Mouse (Mus musculus): ENCODE measurements around the gene Stpg3. TPM values are rescaled to one million over a fixed set of nuclear protein-coding genes. Genes with fewer than 3 reads are reported as not detected.

Stpg3 gene
- total RNA-seq, 1 experiment, result 0.45 TPM

DNA sequence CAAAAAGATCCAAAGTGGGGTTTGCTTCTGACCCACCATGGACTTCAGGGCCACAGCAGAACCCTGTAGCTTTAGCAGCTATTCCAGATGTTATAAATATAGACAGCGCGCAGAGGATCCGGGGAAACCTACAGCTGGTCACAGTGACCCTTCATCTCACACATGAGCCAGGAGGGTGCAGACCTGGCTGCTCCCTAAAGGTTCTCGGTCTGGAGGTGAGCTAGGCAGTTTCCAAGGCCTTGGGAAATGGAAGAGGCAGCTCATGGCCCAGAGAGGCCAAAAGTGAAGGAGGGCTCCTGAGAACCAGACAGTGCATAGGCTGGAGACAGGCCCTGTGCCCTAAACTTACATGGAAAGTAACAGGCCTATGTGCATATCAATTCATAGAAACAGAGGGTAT is 40.6 kb downstream of the Stpg3 start:
- no peak for DNase-seq (ENCODE audit: low read depth, low spot score)
- in situ Hi-C loops (cut with MboI; ENCODE audit: low sequenced_read_pairs in 2 of 2, unreplicated experiment in 2 of 2), result no loop called here
- no peaks in the 10 kb centered on the region for H3K36me3 ChIP-seq (ENCODE audit: control insufficient read depth, insufficient read depth, low read length, poor library complexity, severe bottlenecking)
- no peak overlapping the region for H3K4me3 ChIP-seq (ENCODE audit: insufficient read depth in 1 of 2, low read depth in 1 of 2, low read length in 2 of 2, poor library complexity in 1 of 2, severe bottlenecking in 1 of 2)
- no peak for TF ChIP-seq CHD2 (IDR thresholded peaks at IDR 0.05; ENCODE audit: low read depth, low read length)
- no peak for TF ChIP-seq MAFK (IDR thresholded peaks at IDR 0.05; ENCODE audit: insufficient read depth, low read depth, low read length)
- TF ChIP-seq ZC3H11A (IDR thresholded peaks at IDR 0.05; ENCODE audit: borderline replicate concordance, low read depth, low read length), result no peak
- TF ChIP-seq HCFC1 (IDR thresholded peaks at IDR 0.05; ENCODE audit: borderline replicate concordance, insufficient read depth, low read length), result no peak
- TF ChIP-seq ZNF384 (IDR thresholded peaks at IDR 0.05; ENCODE audit: low read depth, low read length), result no peak
- no peak overlapping the region for H3K9ac ChIP-seq (ENCODE audit: insufficient read depth, low read depth, low read length, poor library complexity, severe bottlenecking)
- H3K27ac ChIP-seq (ENCODE audit: insufficient read depth, low read depth, low read length, poor library complexity, severe bottlenecking), result no peak overlapping the region
- H3K9me3 ChIP-seq (ENCODE audit: control insufficient read depth, insufficient read depth, low read depth, low read length), result no peaks in the 10 kb centered on the region
- H3K4me1 ChIP-seq (ENCODE audit: control insufficient read depth in 2 of 2, insufficient read depth in 2 of 2, low read length in 2 of 2, poor library complexity in 1 of 2), result peaks cover 2 to 13% of the 10 kb centered on the region in 2 experiments; a peak in 3 of 4 replicates

DNA sequence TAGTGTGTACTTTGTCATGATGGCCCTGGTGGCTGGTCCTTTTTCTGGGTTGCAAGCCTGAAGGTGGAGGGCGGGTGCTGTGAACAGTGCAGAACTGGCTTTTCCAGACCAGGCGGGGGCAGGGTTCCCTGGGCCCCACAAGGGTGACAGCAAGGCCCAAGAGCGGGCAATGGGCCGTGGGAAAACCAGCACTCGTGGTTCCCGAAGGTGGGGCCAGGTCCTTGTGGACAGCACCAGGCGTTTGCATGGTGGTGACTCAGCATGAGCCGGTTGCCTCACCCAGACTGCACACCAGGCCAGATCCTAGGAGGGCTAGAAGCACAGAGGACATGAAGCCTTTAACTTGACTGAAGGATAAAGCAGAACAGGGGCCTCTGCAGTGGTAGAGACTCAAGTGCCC is 41.8 kb downstream of the Stpg3 start:
- Histone ChIP-seq H3K27ac (ENCODE audit: insufficient read depth, low read depth, low read length, poor library complexity, severe bottlenecking) (no peak overlapping the region), H3K4me1 (ENCODE audit: control insufficient read depth in 2 of 2, insufficient read depth in 2 of 2, low read length in 2 of 2, poor library complexity in 1 of 2) (peaks cover 6 to 19% of the 10 kb centered on the region in 2 experiments; a peak in 3 of 4 replicates), H3K9me3 (ENCODE audit: control insufficient read depth, insufficient read depth, low read depth, low read length) (no peaks in the 10 kb centered on the region), H3K4me3 (ENCODE audit: insufficient read depth in 1 of 2, low read depth in 1 of 2, low read length in 2 of 2, poor library complexity in 1 of 2, severe bottlenecking in 1 of 2) (no peak overlapping the region), H3K9ac (ENCODE audit: insufficient read depth, low read depth, low read length, poor library complexity, severe bottlenecking) (no peak overlapping the region), H3K36me3 (ENCODE audit: control insufficient read depth, insufficient read depth, low read length, poor library complexity, severe bottlenecking) (no peaks in the 10 kb centered on the region)
- DNase-seq (ENCODE audit: low read depth, low spot score), result no peak
- in situ Hi-C loops (cut with MboI; ENCODE audit: low sequenced_read_pairs in 2 of 2, unreplicated experiment in 2 of 2), result no loop called here
- TF ChIP-seq ZC3H11A (IDR thresholded peaks at IDR 0.05; ENCODE audit: borderline replicate concordance, low read depth, low read length) (no peak), MAFK (IDR thresholded peaks at IDR 0.05; ENCODE audit: insufficient read depth, low read depth, low read length) (0 out of 2 replicates have a peak, but pooled peaks have one; percentile 20)

DNA sequence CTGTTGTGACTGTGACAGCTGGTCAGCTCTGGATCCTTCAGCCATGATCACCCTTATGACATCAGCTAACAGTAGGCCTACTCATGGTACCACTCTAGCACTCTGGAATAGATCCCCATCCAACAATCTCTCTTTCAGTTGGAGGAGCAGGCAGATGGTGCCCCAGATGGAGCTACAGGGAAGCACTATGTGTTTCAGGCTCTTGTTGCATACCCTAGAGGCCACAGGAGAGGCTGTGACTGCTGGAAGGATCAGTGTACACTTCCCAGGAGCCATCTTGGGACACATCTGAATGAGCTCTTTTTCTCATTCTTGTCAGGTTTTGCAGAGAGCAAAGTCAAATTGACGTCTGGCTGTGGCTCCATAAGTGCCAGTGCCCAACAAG is 42.7 kb downstream of the Stpg3 start:
- H3K36me3 ChIP-seq (ENCODE audit: control insufficient read depth, insufficient read depth, low read length, poor library complexity, severe bottlenecking), result no peaks in the 10 kb centered on the region
- H3K9ac ChIP-seq (ENCODE audit: insufficient read depth, low read depth, low read length, poor library complexity, severe bottlenecking), result no peak overlapping the region
- DNase-seq (ENCODE audit: low read depth, low spot score), result no peak
- no peaks in the 10 kb centered on the region for H3K9me3 ChIP-seq (ENCODE audit: control insufficient read depth, insufficient read depth, low read depth, low read length)
- TF ChIP-seq ZNF384 (IDR thresholded peaks at IDR 0.05; ENCODE audit: low read depth, low read length) (no peak), MAFK (IDR thresholded peaks at IDR 0.05; ENCODE audit: insufficient read depth, low read depth, low read length) (no peak), HCFC1 (IDR thresholded peaks at IDR 0.05; ENCODE audit: borderline replicate concordance, insufficient read depth, low read length) (no peak), CHD2 (IDR thresholded peaks at IDR 0.05; ENCODE audit: low read depth, low read length) (no peak), ZC3H11A (IDR thresholded peaks at IDR 0.05; ENCODE audit: borderline replicate concordance, low read depth, low read length) (no peak)
- no peak overlapping the region for H3K27ac ChIP-seq (ENCODE audit: insufficient read depth, low read depth, low read length, poor library complexity, severe bottlenecking)
- no peak overlapping the region for H3K4me3 ChIP-seq (ENCODE audit: insufficient read depth in 1 of 2, low read depth in 1 of 2, low read length in 2 of 2, poor library complexity in 1 of 2, severe bottlenecking in 1 of 2)
- in situ Hi-C loops (cut with MboI; ENCODE audit: low sequenced_read_pairs in 2 of 2, unreplicated experiment in 2 of 2), result no loop called here
- peaks cover 6 to 21% of the 10 kb centered on the region in 2 experiments; a peak in 3 of 4 replicates for H3K4me1 ChIP-seq (ENCODE audit: control insufficient read depth in 2 of 2, insufficient read depth in 2 of 2, low read length in 2 of 2, poor library complexity in 1 of 2)

DNA sequence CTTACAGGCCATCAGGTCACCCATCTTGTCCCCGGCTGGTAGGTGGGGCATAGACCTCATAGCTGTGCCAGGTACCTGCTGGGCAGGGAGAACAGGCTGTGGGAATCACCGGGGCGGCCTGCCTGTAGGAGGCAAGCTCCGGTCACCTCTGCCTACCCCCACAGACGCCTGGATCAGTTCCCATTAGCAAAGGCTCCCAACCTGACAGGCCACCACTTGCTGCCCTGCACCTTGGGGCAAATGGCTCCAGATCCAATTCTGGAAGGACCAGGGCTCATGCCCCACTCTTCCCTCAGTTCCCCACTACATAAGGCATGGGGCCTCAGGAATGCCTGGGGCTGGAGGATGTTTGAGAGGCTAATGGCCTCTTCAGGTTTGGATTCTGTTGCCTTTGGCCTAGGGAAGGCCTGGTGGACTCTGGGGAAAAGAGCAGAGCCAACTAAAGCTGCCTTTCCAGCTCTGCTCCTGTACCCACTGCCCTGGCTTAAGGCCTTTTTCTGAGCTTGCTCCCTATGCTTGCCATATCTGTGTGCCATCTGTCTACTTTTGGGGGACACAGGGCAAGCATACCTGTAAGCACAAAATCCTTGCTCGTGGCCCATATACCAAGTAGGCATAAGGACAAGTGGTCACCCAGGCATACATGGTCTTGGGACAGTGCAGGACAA is 43.2 kb downstream of the Stpg3 start:
- in situ Hi-C loops (cut with MboI; ENCODE audit: low sequenced_read_pairs in 2 of 2, unreplicated experiment in 2 of 2), result no loop called here
- TF ChIP-seq ZC3H11A (IDR thresholded peaks at IDR 0.05; ENCODE audit: borderline replicate concordance, low read depth, low read length), result no peak
- TF ChIP-seq MAFK (IDR thresholded peaks at IDR 0.05; ENCODE audit: insufficient read depth, low read depth, low read length), result no peak
- no peak for TF ChIP-seq CHD2 (IDR thresholded peaks at IDR 0.05; ENCODE audit: low read depth, low read length)
- no peak for TF ChIP-seq ZNF384 (IDR thresholded peaks at IDR 0.05; ENCODE audit: low read depth, low read length)
- TF ChIP-seq HCFC1 (IDR thresholded peaks at IDR 0.05; ENCODE audit: borderline replicate concordance, insufficient read depth, low read length), result no peak

More for the DNA sequence above, 43.2 kb downstream of the Stpg3 start:
- H3K4me3 ChIP-seq (ENCODE audit: insufficient read depth in 1 of 2, low read depth in 1 of 2, low read length in 2 of 2, poor library complexity in 1 of 2, severe bottlenecking in 1 of 2), result no peak overlapping the region
- H3K9me3 ChIP-seq (ENCODE audit: control insufficient read depth, insufficient read depth, low read depth, low read length), result no peaks in the 10 kb centered on the region
- no peak overlapping the region for H3K27ac ChIP-seq (ENCODE audit: insufficient read depth, low read depth, low read length, poor library complexity, severe bottlenecking)
- H3K9ac ChIP-seq (ENCODE audit: insufficient read depth, low read depth, low read length, poor library complexity, severe bottlenecking), result no peak overlapping the region
- peaks cover 6 to 21% of the 10 kb centered on the region in 2 experiments; a peak in 3 of 4 replicates for H3K4me1 ChIP-seq (ENCODE audit: control insufficient read depth in 2 of 2, insufficient read depth in 2 of 2, low read length in 2 of 2, poor library complexity in 1 of 2)
- no peak for DNase-seq (ENCODE audit: low read depth, low spot score)
- no peaks in the 10 kb centered on the region for H3K36me3 ChIP-seq (ENCODE audit: control insufficient read depth, insufficient read depth, low read length, poor library complexity, severe bottlenecking)

Measured in ES-E14 (cell line).